Mouse (Mus musculus) lung, embryonic 16.5 days (tissue): ENCODE data around the gene Fus. TPM values are rescaled to one million over a fixed set of nuclear protein-coding genes. Genes with fewer than 3 reads are reported as not detected.

Experiments
- ATAC-seq: fragments of 200-750 bp; cut with Nextera tagmentation; 2 replicates; pipeline ENCODE4 v1.8.0; 2017; ENCODE audit warnings: low read depth, mild to moderate bottlenecking, moderate library complexity
- H3K27ac ChIP-seq: fragments of 300-500 bp; sonication (generic); 2 replicates; pipeline ENCODE4 v1.5.1; 2014; ENCODE audit warnings: mild to moderate bottlenecking, control low read depth, low read length
- H3K27me3 ChIP-seq: fragments of 300-500 bp; sonication (generic); 2 replicates; pipeline ENCODE4 v1.6.1; 2014; ENCODE audit warnings: low read depth, low read length, mixed read lengths; ENCODE audit not compliant: control insufficient read depth, insufficient read depth
- H3K36me3 ChIP-seq: fragments of 300-500 bp; sonication (generic); 2 replicates; pipeline ENCODE4 v1.6.1; 2014; ENCODE audit warnings: low read length; ENCODE audit not compliant: control insufficient read depth, insufficient read depth
- H3K4me1 ChIP-seq: fragments of 300-500 bp; sonication (generic); replicated peaks from 2 replicates; pipeline ENCODE4 v1.6.1; 2014; ENCODE audit warnings: low read length, mixed read lengths; ENCODE audit not compliant: control insufficient read depth, insufficient read depth
- H3K4me2 ChIP-seq: fragments of 300-500 bp; sonication (generic); 2 replicates; pipeline ENCODE4 v1.6.1; 2014; ENCODE audit warnings: low read depth, low read length, control low read depth
- H3K4me3 ChIP-seq: fragments of 300-500 bp; sonication (generic); 2 replicates; pipeline ENCODE4 v1.5.1; 2014; ENCODE audit warnings: mild to moderate bottlenecking, low read length, control low read depth
- H3K9ac ChIP-seq: fragments of 300-500 bp; sonication (generic); 2 replicates; pipeline ENCODE4 v1.6.1; 2014; ENCODE audit warnings: low read length, control low read depth
- H3K9me3 ChIP-seq: fragments of 300-500 bp; sonication (generic); 2 replicates; pipeline ENCODE4 v1.6.1; 2016; ENCODE audit warnings: low read length; ENCODE audit not compliant: control insufficient read depth
- whole genome bisulfite sequencing: fragments of 180-500 bp; shearing (Covaris S2); extraction: QIAGEN DNeasy Blood & Tissue Kit; methylation state at CpG from one replicate; pipeline ENCODE4 v1.1.7; 2014; 5-methylcytosine and 5-hydroxymethylcytosine counted together
- polyA plus RNA-seq: library from polyadenylated mRNA; unstranded; fragments of >200 nt; fragmentation: Nextera tagmentation; extraction: Ambion mirVana; gene quantifications from 2 replicates; pipeline ENCODE4 v1.2.1, GENCODE M21; 2015

The Fus gene
- polyA plus RNA-seq, 1 experiment from 2014 or later, result 328 TPM

- H3K9me3 ChIP-seq, result no peaks in the 10 kb centered on the region
- H3K27ac ChIP-seq, result peak overlapping the region; percentile 98
- ATAC-seq, result peak; percentile 54
- under 1% methylated on average over 39 of the region's 42 CpGs for WGBS
- peak overlapping the region; percentile 73 for H3K4me2 ChIP-seq
- H3K36me3 ChIP-seq, result peaks cover 29% of the 10 kb centered on the region
- H3K9ac ChIP-seq, result peak overlapping the region; percentile 98
- peak overlapping the region; percentile 97 for H3K4me3 ChIP-seq
- H3K4me1 ChIP-seq, result peaks cover 16% of the 10 kb centered on the region
- no peaks in the 10 kb centered on the region for H3K27me3 ChIP-seq
Observed at GRCm38 (mm10) chr7:127967922-127968828, 918 bp downstream of the Fus start.

DNA sequence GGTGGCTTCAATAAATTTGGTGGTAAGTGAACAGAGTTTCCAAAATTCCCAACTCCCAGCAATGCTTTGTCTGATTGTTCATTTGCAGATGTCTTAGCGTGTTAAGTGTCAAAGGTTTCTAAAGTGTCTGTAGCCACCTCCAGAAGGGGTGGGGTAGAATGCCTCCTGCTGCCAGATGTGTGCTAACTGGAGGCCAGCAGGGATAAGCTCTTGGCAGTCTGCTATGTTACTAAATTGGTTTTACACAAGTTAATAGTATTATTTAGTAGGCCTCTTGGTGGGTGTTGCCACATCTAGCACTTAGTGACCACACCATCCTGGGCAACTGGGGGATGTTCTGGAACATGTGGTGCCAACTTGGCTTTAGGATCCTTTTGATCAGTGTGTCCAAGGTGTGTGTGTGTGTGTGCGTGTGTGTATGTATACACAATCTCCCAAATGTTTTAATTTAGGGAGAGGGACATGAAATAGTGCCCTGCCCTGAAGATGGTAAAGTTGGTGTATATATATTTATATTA, 7.2 kb downstream of the Fus start:
- Histone ChIP-seq H3K9me3 (no peaks in the 10 kb centered on the region), H3K4me2 (no peak overlapping the region), H3K9ac (no peak overlapping the region), H3K27me3 (no peaks in the 10 kb centered on the region), H3K36me3 (peaks cover 77% of the 10 kb centered on the region), H3K27ac (no peak overlapping the region), H3K4me3 (no peak overlapping the region), H3K4me1 (peaks cover 7% of the 10 kb centered on the region; the same call in 1 of the 2 replicates)
- no peak for ATAC-seq
- 79% methylated on average over 2 of the region's 2 CpGs for WGBS

GRCm38 (mm10) chr7:127978856-127979255, 11.6 kb downstream of the Fus start:
- H3K4me1 ChIP-seq, result no peaks in the 10 kb centered on the region
- H3K36me3 ChIP-seq, result peaks cover 82% of the 10 kb centered on the region
- H3K4me3 ChIP-seq, result no peak overlapping the region
- no peaks in the 10 kb centered on the region for H3K9me3 ChIP-seq
- H3K27ac ChIP-seq, result no peak overlapping the region
- WGBS, result 92% methylated on average over 2 of the region's 2 CpGs
- no peak for ATAC-seq
- no peak overlapping the region for H3K4me2 ChIP-seq
- no peaks in the 10 kb centered on the region for H3K27me3 ChIP-seq
- H3K9ac ChIP-seq, result no peak overlapping the region

DNA sequence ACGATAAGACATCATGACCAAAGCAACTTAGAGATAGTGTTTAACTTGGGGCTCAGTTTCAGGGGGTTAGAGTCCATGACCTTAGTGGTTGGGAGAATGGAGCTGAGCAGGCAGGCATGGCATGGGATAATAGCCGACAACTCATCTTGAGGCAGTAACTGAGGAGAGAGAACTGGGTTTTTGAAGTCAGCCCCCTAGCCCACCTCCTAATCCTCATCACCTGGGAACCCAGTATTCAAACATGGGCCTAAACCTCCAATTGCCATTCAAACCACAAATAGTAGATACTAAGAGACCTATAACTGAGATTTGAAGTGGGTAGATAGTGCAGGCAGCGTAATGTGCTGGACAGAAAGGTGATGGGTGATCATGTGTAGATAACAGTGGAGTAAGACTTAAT, 13.3 kb downstream of the Fus start:
- H3K4me2 ChIP-seq, result no peak overlapping the region
- H3K9ac ChIP-seq, result no peak overlapping the region
- no peaks in the 10 kb centered on the region for H3K9me3 ChIP-seq
- no peaks in the 10 kb centered on the region for H3K27me3 ChIP-seq
- H3K4me1 ChIP-seq, result no peaks in the 10 kb centered on the region
- 89% methylated on average over 3 of the region's 3 CpGs for WGBS
- no peak overlapping the region for H3K27ac ChIP-seq
- no peak overlapping the region for H3K4me3 ChIP-seq
- peaks cover 81% of the 10 kb centered on the region for H3K36me3 ChIP-seq
- no peak for ATAC-seq

DNA sequence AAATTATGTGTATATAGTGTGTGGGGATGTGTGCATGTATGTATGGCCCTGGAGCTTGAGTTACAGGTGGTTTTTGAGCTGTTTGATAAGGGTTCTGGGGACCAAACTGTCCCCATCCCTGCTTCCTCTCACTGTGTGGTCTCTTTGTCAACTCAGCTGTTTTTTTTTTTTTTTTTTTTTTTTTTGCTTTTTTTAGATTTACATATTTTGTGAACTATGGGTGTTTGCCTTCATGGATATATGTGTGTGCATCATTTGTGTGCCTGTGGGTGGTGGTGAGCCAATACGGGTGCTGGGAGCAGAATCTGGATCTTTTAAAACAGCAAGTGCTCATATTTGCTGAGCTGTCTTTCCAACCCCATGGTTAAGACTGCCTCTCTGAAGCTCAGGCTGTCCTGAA, 21.6 kb downstream of the Fus start:
- ATAC-seq, result no peak
- H3K27me3 ChIP-seq, result no peaks in the 10 kb centered on the region
- H3K4me3 ChIP-seq, result no peak overlapping the region
- no peaks in the 10 kb centered on the region for H3K9me3 ChIP-seq
- H3K27ac ChIP-seq, result no peak overlapping the region
- WGBS, result 77% methylated on average over 1 of the region's 1 CpGs
- H3K9ac ChIP-seq, result no peak overlapping the region
- peaks cover 30% of the 10 kb centered on the region for H3K36me3 ChIP-seq
- no peak overlapping the region for H3K4me2 ChIP-seq
- peaks cover 8% of the 10 kb centered on the region for H3K4me1 ChIP-seq

DNA sequence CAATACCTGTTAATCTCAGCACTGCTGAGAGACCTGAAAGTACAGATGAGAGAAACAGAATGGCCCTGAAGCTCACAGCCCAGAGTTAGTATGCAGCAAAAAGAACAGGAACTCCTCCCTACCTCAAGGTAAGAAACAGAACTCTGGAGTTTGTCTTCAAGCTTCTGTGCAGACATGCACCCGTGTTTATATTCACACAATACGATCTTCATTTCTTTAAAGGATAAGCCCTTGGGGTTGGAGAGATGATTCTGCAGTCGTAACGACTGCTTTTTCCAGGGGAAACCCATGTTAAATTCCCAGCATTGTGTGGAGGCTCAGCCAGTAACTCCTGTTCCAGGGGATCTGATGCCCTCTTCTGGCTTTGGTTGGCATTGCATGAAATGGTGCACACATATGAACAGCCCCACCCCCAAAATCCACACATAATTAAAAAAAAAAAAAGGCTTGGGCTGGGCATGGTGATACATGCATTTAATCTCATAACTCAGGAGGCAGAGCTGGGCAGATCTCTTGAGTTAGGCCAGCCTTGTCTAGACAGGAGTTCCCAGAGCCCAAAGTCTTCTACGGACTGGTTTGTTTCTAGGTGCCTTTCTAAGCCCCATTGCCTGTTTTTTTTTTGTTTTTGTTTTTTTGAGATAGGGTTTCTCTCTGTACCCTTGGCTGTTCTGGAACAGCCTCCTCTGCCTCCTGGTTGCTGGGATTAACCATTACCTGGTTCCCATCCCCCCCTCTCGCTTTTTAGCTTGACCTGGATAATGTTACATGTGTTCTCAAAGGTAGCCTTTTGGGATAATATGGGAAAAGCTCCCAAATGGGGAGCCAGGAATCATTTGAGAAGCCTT, 24.6 kb downstream of the Fus start:
- whole genome bisulfite sequencing, result 44% methylated on average over 6 of the region's 6 CpGs
- Histone ChIP-seq H3K4me2 (no peak overlapping the region), H3K9me3 (no peaks in the 10 kb centered on the region), H3K4me1 (peaks cover 8% of the 10 kb centered on the region), H3K9ac (no peak overlapping the region), H3K27me3 (no peaks in the 10 kb centered on the region), H3K36me3 (peaks cover 7% of the 10 kb centered on the region), H3K4me3 (no peak overlapping the region), H3K27ac (no peak overlapping the region)
- ATAC-seq, result peak; percentile 48

GRCm38 (mm10) chr7:127992488-127993340, 25.5 kb downstream of the Fus start:
- peak overlapping the region; percentile 49 for H3K4me3 ChIP-seq
- peak overlapping the region; percentile 60 for H3K4me2 ChIP-seq
- H3K9me3 ChIP-seq, result no peaks in the 10 kb centered on the region
- peaks cover 8% of the 10 kb centered on the region for H3K4me1 ChIP-seq
- 0 out of 2 replicates have a peak, but pooled peaks have one; percentile 17 for ATAC-seq
- H3K9ac ChIP-seq, result peak overlapping the region; percentile 68
- H3K36me3 ChIP-seq, result no peaks in the 10 kb centered on the region; the same call in 1 of the 2 replicates
- H3K27ac ChIP-seq, result peak overlapping the region; percentile 65; the same call in 1 of the 2 replicates
- no peaks in the 10 kb centered on the region for H3K27me3 ChIP-seq
- WGBS, result 32% methylated on average over 5 of the region's 5 CpGs

GRCm38 (mm10) chr7:127993341-127993977, 26.2 kb downstream of the Fus start, which contains the start of gene Pycard:
Gene Pycard, minus strand, starts transcription at chr7:127993867.
- Histone ChIP-seq H3K4me3 (peak within 1 kb of the TSS; percentile 49), H3K4me1 (peaks cover 8% of the 10 kb centered on the region), H3K27me3 (no peaks in the 10 kb centered on the region), H3K4me2 (peak within 1 kb of the TSS; percentile 60), H3K36me3 (no peaks in the 10 kb centered on the region), H3K9ac (peak within 1 kb of the TSS; percentile 68), H3K9me3 (no peaks in the 10 kb centered on the region), H3K27ac (peak within 1 kb of the TSS; percentile 65)
- 8% methylated on average over 18 of the region's 18 CpGs for WGBS
- peak; percentile 75 for ATAC-seq
